Mouse (Mus musculus) MEL (cell line): ENCODE data around the gene Gpbp1l1. TPM values are rescaled to one million over a fixed set of nuclear protein-coding genes. Genes with fewer than 3 reads are reported as not detected.

Source experiments
- DNase-seq: peaks from one replicate; pipeline ENCODE4 v3.0.0; 2011; ENCODE audit warnings: low read depth, low spot score
- H3K27ac ChIP-seq: 2 replicates; pipeline ENCODE4 v1.5.1; 2012; ENCODE audit warnings: low read depth, mild to moderate bottlenecking, control low read depth, low read length, moderate library complexity; ENCODE audit not compliant: control insufficient read depth
- H3K27me3 ChIP-seq, 2 experiments: fragments of 150-350 bp in 1 of 2; sonication (generic) in 1 of 2; 2 replicates each; pipeline ENCODE4 v1.6.1; 2012; ENCODE audit warnings: low read length in 2 of 2, mild to moderate bottlenecking in 2 of 2, improper control_type of control experiment in 1 of 2, moderate library complexity in 1 of 2; ENCODE audit not compliant: insufficient read depth in 2 of 2, control insufficient read depth in 1 of 2
- H3K36me3 ChIP-seq, 2 experiments: 2 replicates each; pipeline ENCODE4 v1.6.1; 2012 to 2014; ENCODE audit warnings: low read length in 2 of 2, improper control_type of control experiment in 1 of 2, inconsistent platforms in 1 of 2, mild to moderate bottlenecking in 1 of 2; ENCODE audit not compliant: insufficient read depth in 2 of 2, control insufficient read depth in 1 of 2
- H3K4me1 ChIP-seq, 2 experiments: fragments of 150-350 bp in 1 of 2; sonication (generic) in 1 of 2; 2 replicates each; pipeline ENCODE4 v1.6.1; 2012; ENCODE audit warnings: low read length in 2 of 2, improper control_type of control experiment in 1 of 2, mild to moderate bottlenecking in 1 of 2; ENCODE audit not compliant: insufficient read depth in 2 of 2, control insufficient read depth in 1 of 2
- H3K4me3 ChIP-seq, 2 experiments: fragments of 150-350 bp in 1 of 2; sonication (generic) in 1 of 2; 2 replicates each; pipeline ENCODE4 v1.5.1; 2012; ENCODE audit warnings: low read depth in 2 of 2, low read length in 2 of 2, mild to moderate bottlenecking in 2 of 2, moderate library complexity in 2 of 2, control low read depth in 1 of 2, improper control_type of control experiment in 1 of 2; ENCODE audit not compliant: control insufficient read depth in 1 of 2, insufficient read depth in 1 of 2
- H3K79me2 ChIP-seq: 2 replicates; pipeline ENCODE4 v1.6.1; 2012; ENCODE audit warnings: mild to moderate bottlenecking, low read length, moderate library complexity; ENCODE audit not compliant: control insufficient read depth, poor library complexity, insufficient read depth
- H3K9ac ChIP-seq: 2 replicates; pipeline ENCODE4 v1.6.1; 2012; ENCODE audit warnings: low read depth, mild to moderate bottlenecking, control low read depth, low read length, moderate library complexity; ENCODE audit not compliant: control insufficient read depth, poor library complexity, severe bottlenecking
- H3K9me3 ChIP-seq: fragments of 150-350 bp; sonication (generic); replicated peaks from 2 replicates; pipeline ENCODE4 v1.6.1; 2012; ENCODE audit warnings: mild to moderate bottlenecking, low read length, improper control_type of control experiment, moderate library complexity; ENCODE audit not compliant: insufficient read depth
- BHLHE40 ChIP-seq: IDR thresholded peaks from 2 replicates; pipeline ENCODE4 v1.6.1; 2012; ENCODE audit warnings: low read depth, mild to moderate bottlenecking, inconsistent platforms, low read length, improper control_type of control experiment, borderline replicate concordance
- CHD1 ChIP-seq: IDR thresholded peaks from 2 replicates; pipeline ENCODE4 v1.6.1; 2012; ENCODE audit warnings: low read depth, mild to moderate bottlenecking, inconsistent platforms, low read length, improper control_type of control experiment
- CTCF ChIP-seq, 3 experiments: IDR thresholded peaks in 2 of 3; conservative IDR thresholded peaks in 1 of 3; 2 replicates each; pipeline ENCODE4 v1.5.1; 2011 to 2012; ENCODE audit warnings: low read length in 3 of 3, low read depth in 2 of 3, mild to moderate bottlenecking in 2 of 3, improper control_type of control experiment in 1 of 3, inconsistent platforms in 1 of 3, mixed read lengths in 1 of 3, moderate library complexity in 1 of 3; ENCODE audit not compliant: control insufficient read depth in 1 of 3, insufficient read depth in 1 of 3, poor library complexity in 1 of 3, severe bottlenecking in 1 of 3
- ELF1 ChIP-seq: IDR thresholded peaks from 2 replicates; pipeline ENCODE4 v1.6.1; 2014; ENCODE audit warnings: low read depth, mild to moderate bottlenecking, inconsistent platforms, low read length, improper control_type of control experiment, moderate library complexity
- EP300 ChIP-seq, 2 experiments: IDR thresholded peaks; 2 replicates each; pipeline ENCODE4 v1.6.1; 2011; ENCODE audit warnings: improper control_type of control experiment in 2 of 2, low read length in 2 of 2, low read depth in 1 of 2, mild to moderate bottlenecking in 1 of 2
- ETS1 ChIP-seq: IDR thresholded peaks from 2 replicates; pipeline ENCODE4 v1.6.1; 2012; ENCODE audit warnings: low read depth, mild to moderate bottlenecking, inconsistent platforms, low read length, improper control_type of control experiment, moderate library complexity
- GABPA ChIP-seq: IDR thresholded peaks from 2 replicates; pipeline ENCODE4 v1.6.1; 2012; ENCODE audit warnings: low read depth, mild to moderate bottlenecking, inconsistent platforms, low read length, improper control_type of control experiment, moderate library complexity
- GATA1 ChIP-seq: IDR thresholded peaks from 2 replicates; pipeline ENCODE4 v1.6.1; 2011; ENCODE audit warnings: low read depth, low read length, improper control_type of control experiment
- HCFC1 ChIP-seq: IDR thresholded peaks from 2 replicates; pipeline ENCODE4 v1.6.1; 2012; ENCODE audit warnings: low read depth, mild to moderate bottlenecking, inconsistent platforms, low read length, improper control_type of control experiment, moderate library complexity
- JUND ChIP-seq: IDR thresholded peaks from 2 replicates; pipeline ENCODE4 v1.6.1; 2011; ENCODE audit warnings: low read depth, mild to moderate bottlenecking, improper control_type of control experiment, low read length
- KAT2A ChIP-seq: conservative IDR thresholded peaks from 2 replicates; pipeline ENCODE4 v1.6.1; 2012; ENCODE audit warnings: low read depth, low read length, improper control_type of control experiment, inconsistent platforms
- MAFK ChIP-seq: IDR thresholded peaks from 2 replicates; pipeline ENCODE4 v1.6.1; 2011; ENCODE audit warnings: low read depth, mild to moderate bottlenecking, low read length, improper control_type of control experiment, borderline replicate concordance
- MAX ChIP-seq: IDR thresholded peaks from 2 replicates; pipeline ENCODE4 v1.6.1; 2011; ENCODE audit warnings: low read length, improper control_type of control experiment
- MEF2A ChIP-seq: IDR thresholded peaks from 2 replicates; pipeline ENCODE4 v1.6.1; 2014; ENCODE audit warnings: low read depth, mild to moderate bottlenecking, inconsistent platforms, low read length, improper control_type of control experiment; ENCODE audit not compliant: poor library complexity, insufficient replicate concordance, severe bottlenecking; ENCODE audit errors: extremely low read depth
- MXI1 ChIP-seq: IDR thresholded peaks from 2 replicates; pipeline ENCODE4 v1.6.1; 2011; ENCODE audit warnings: mild to moderate bottlenecking, low read depth, low read length, improper control_type of control experiment
- MYB ChIP-seq: IDR thresholded peaks from 2 replicates; pipeline ENCODE4 v1.6.1; 2011; ENCODE audit warnings: mild to moderate bottlenecking, low read depth, low read length, improper control_type of control experiment
- MYC ChIP-seq: IDR thresholded peaks from 2 replicates; pipeline ENCODE4 v1.6.1; 2011; ENCODE audit warnings: low read depth, mild to moderate bottlenecking, low read length, improper control_type of control experiment, moderate library complexity
- NELFE ChIP-seq: IDR thresholded peaks from 2 replicates; pipeline ENCODE4 v1.6.1; 2011; ENCODE audit warnings: low read depth, low read length, improper control_type of control experiment
- POLR2A ChIP-seq, 2 experiments: IDR thresholded peaks; 2 replicates each; pipeline ENCODE4 v1.6.1; 2011 to 2012; ENCODE audit warnings: low read length in 2 of 2, mild to moderate bottlenecking in 2 of 2, control low read depth in 1 of 2, improper control_type of control experiment in 1 of 2, low read depth in 1 of 2, moderate library complexity in 1 of 2; ENCODE audit not compliant: control insufficient read depth in 1 of 2, insufficient read depth in 1 of 2, poor library complexity in 1 of 2
- POLR2AphosphoS2 ChIP-seq: IDR thresholded peaks from 2 replicates; pipeline ENCODE4 v1.6.1; 2011; ENCODE audit warnings: low read length, improper control_type of control experiment
- POLR2AphosphoS5 ChIP-seq: IDR thresholded peaks from 2 replicates; pipeline ENCODE4 v1.6.1; 2012; ENCODE audit warnings: low read depth, borderline replicate concordance, mild to moderate bottlenecking, inconsistent platforms, low read length, moderate library complexity, mixed read lengths
- RAD21 ChIP-seq: IDR thresholded peaks from 2 replicates; pipeline ENCODE4 v1.6.1; 2011; ENCODE audit warnings: mild to moderate bottlenecking, low read depth, low read length, improper control_type of control experiment
- RCOR1 ChIP-seq: IDR thresholded peaks from 2 replicates; pipeline ENCODE4 v1.6.1; 2012; ENCODE audit warnings: low read depth, mild to moderate bottlenecking, inconsistent platforms, low read length, improper control_type of control experiment
- SIN3A ChIP-seq: IDR thresholded peaks from 2 replicates; pipeline ENCODE4 v1.6.1; 2012; ENCODE audit warnings: low read length, improper control_type of control experiment, inconsistent platforms
- SMC3 ChIP-seq: IDR thresholded peaks from 2 replicates; pipeline ENCODE4 v1.6.1; 2011; ENCODE audit warnings: low read depth, low read length, improper control_type of control experiment
- TAL1 ChIP-seq: IDR thresholded peaks from 2 replicates; pipeline ENCODE4 v1.6.1; 2012; ENCODE audit warnings: mild to moderate bottlenecking, inconsistent platforms, low read length, moderate library complexity, mixed read lengths
- TBP ChIP-seq: IDR thresholded peaks from 2 replicates; pipeline ENCODE4 v1.8.0; 2011; ENCODE audit warnings: low read depth, low read length, improper control_type of control experiment
- TCF12 ChIP-seq: IDR thresholded peaks from 2 replicates; pipeline ENCODE4 v1.6.1; 2014; ENCODE audit warnings: low read depth, mild to moderate bottlenecking, inconsistent platforms, low read length, improper control_type of control experiment, moderate library complexity
- UBTF ChIP-seq: IDR thresholded peaks from 2 replicates; pipeline ENCODE4 v1.6.1; 2012; ENCODE audit warnings: low read depth, mild to moderate bottlenecking, inconsistent platforms, low read length, improper control_type of control experiment, moderate library complexity, borderline replicate concordance; ENCODE audit not compliant: insufficient read depth
- USF1 ChIP-seq: IDR thresholded peaks from 2 replicates; pipeline ENCODE4 v1.6.1; 2014; ENCODE audit warnings: low read depth, mild to moderate bottlenecking, inconsistent platforms, low read length, improper control_type of control experiment, moderate library complexity
- USF2 ChIP-seq, 2 experiments: IDR thresholded peaks; 2 replicates each; pipeline ENCODE4 v1.6.1; 2011 to 2012; ENCODE audit warnings: improper control_type of control experiment in 2 of 2, low read length in 2 of 2, borderline replicate concordance in 1 of 2, inconsistent platforms in 1 of 2, low read depth in 1 of 2, mild to moderate bottlenecking in 1 of 2; ENCODE audit not compliant: insufficient read depth in 1 of 2
- ZC3H11A ChIP-seq: IDR thresholded peaks from 2 replicates; pipeline ENCODE4 v1.6.1; 2012; ENCODE audit warnings: low read depth, mild to moderate bottlenecking, inconsistent platforms, low read length, improper control_type of control experiment
- ZMIZ1 ChIP-seq: IDR thresholded peaks from 2 replicates; pipeline ENCODE4 v1.6.1; 2012; ENCODE audit warnings: low read depth, mild to moderate bottlenecking, inconsistent platforms, low read length, improper control_type of control experiment, moderate library complexity
- ZNF384 ChIP-seq: IDR thresholded peaks from 2 replicates; pipeline ENCODE4 v1.6.1; 2012; ENCODE audit warnings: low read depth, mild to moderate bottlenecking, inconsistent platforms, low read length, improper control_type of control experiment
- polyA plus RNA-seq, 2 experiments: library from polyadenylated mRNA; stranded (reverse) in 1 of 2; unstranded in 1 of 2; fragments of >175 nt in 1 of 2; fragments of >200 nt in 1 of 2; gene quantifications; 2 replicates each; pipeline versions ENCODE4 v1.2.1 to v1.2.4; 2012; ENCODE audit warnings: low replicate concordance in 2 of 2, low read depth in 1 of 2; ENCODE audit not compliant: insufficient read length in 2 of 2, insufficient read depth in 1 of 2, missing spikeins in 1 of 2
- total RNA-seq: library from RNA; depleted of rRNA; stranded (reverse); fragments of 300-350 nt; gene quantifications from 2 replicates; pipeline ENCODE4 v1.2.3, GENCODE M21; 2012

Gpbp1l1 gene
- total and polyA plus RNA-seq, 3 experiments = 29.1 to 46.3 TPM; not detected in 1

DNA sequence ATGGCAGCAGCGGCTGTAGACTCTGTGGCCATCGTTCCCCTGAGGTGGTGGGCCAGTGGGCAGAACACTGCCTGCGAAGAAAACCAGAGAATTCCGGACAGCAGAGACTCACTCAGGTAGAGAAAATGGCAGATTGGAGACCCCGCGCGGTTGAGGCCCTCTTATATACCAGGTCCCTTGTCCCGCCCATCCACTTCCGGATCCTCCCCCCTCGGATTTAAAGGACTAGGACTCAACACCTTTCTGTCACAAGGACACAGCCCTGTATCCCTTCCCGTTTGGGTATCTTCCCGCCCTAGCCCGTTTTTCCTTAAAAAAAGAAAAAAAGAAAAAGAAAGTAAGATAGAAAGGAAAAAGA, 69.9 kb downstream of the Gpbp1l1 start:
- Histone ChIP-seq H3K79me2 (peaks cover 34% of the 10 kb centered on the region), H3K9ac (peak overlapping the region; percentile 95), H3K4me3 (peak overlapping the region; percentile 77 to 98), H3K4me1 (peaks cover 2 to 4% of the 10 kb centered on the region in 2 experiments; a peak in 1 of 4 replicates), H3K27me3 (no peaks in the 10 kb centered on the region), H3K9me3 (no peaks in the 10 kb centered on the region), H3K36me3 (peaks cover 7 to 16% of the 10 kb centered on the region in 2 experiments), H3K27ac (peak overlapping the region; percentile 84)
- DNase-seq = peak; percentile 94
- TF ChIP-seq RAD21 (no peak), ZNF384 (no peak), ETS1 (no peak), MEF2A (no peak), GABPA (no peak), TCF12 (no peak; the same call in none of the 2 replicates), SIN3A (peak; percentile 87), CHD1 (no peak), UBTF (no peak), GATA1 (no peak), TBP (peak; percentile 99), ZMIZ1 (peak; percentile 98), USF1 (no peak), HCFC1 (peak; percentile 83), POLR2AphosphoS5 (peak; percentile 95; the same call in 1 of the 2 replicates), MYC (no peak; the same call in 1 of the 2 replicates), ZC3H11A (no peak), EP300 (IDR thresholded peaks at IDR 0.05; ENCODE audit: low read depth in 1 of 2, low read length in 2 of 2) (no peak), USF2 (IDR thresholded peaks at IDR 0.05; ENCODE audit: borderline replicate concordance in 1 of 2, insufficient read depth in 1 of 2, low read depth in 1 of 2, low read length in 2 of 2) (no peak), ELF1 (peak; percentile 86), RCOR1 (no peak), NELFE (peak; percentile 100), CTCF (IDR thresholded peaks at IDR 0.05 in 2 of 3, conservative IDR thresholded peaks at IDR 0.05 in 1 of 3; ENCODE audit: control insufficient read depth in 1 of 3, insufficient read depth in 1 of 3, low read depth in 2 of 3, low read length in 3 of 3, poor library complexity in 1 of 3, severe bottlenecking in 1 of 3) (no peak), MAX (no peak), MYB (no peak), BHLHE40 (no peak), JUND (no peak), POLR2AphosphoS2 (peak; percentile 95), POLR2A (IDR thresholded peaks at IDR 0.05; ENCODE audit: control insufficient read depth in 1 of 2, insufficient read depth in 1 of 2, low read depth in 1 of 2, low read length in 2 of 2, poor library complexity in 1 of 2) (peak; percentile 99), TAL1 (no peak), MXI1 (peak; percentile 41; the same call in 1 of the 2 replicates), MAFK (no peak), SMC3 (no peak), KAT2A (no peak)
